Mouse (Mus musculus) ES-CJ7 (cell line): ENCODE data around the gene Ppard.
A peak's percentile ranks its signal among the peaks of the same experiment; 100 is the strongest.

Experiments used
- DNase-seq: peaks from one replicate; pipeline ENCODE4 v3.0.0; 2011; ENCODE audit warnings: low read depth, low spot score

Ppard gene

GRCm38 (mm10) chr17:28223561-28224391 lies 8.7 kb upstream of the Ppard start:
- DNase-seq = peak; percentile 99

DNA sequence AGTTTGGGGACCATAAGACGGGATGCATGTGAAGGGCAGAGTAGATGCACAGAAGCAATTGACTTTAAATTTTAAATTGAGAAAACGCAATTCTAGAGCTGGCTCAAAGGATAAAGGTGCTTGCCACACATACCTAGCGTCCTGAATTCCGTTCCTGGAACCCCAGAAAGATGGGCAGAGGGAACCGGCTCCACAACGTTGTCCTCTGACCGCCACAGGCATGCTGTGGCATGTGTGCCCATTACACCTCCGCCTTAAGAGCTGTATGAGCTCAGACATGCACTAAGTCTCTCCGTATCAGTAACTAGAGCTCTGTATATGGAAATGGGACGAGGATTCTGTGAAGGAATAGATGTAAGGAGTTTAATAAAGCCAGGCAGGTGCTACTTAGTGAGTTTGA lies 7.9 kb upstream of the Ppard start:
- DNase-seq = no peak

DNA sequence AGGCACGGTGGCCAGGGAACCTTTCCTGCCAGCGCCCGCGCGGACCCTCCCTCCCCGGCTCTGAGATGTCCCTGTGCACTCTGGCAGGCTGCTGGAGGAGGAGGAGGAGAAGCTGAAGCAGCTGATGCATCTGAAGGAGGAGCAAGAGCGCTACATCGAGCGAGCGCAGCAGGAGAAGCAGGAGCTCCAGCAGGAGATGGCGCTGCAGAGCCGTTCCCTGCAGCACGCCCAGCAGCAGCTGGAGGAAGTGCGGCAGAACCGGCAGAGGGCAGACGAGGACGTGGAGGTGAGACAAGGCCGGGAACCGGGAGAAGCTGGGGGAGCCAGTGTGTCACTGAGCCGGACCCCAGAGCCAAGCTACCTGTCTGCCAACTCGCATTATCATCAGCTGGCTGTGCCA lies 6.5 kb upstream of the Ppard start:
- DNase-seq = peak; percentile 95

DNA sequence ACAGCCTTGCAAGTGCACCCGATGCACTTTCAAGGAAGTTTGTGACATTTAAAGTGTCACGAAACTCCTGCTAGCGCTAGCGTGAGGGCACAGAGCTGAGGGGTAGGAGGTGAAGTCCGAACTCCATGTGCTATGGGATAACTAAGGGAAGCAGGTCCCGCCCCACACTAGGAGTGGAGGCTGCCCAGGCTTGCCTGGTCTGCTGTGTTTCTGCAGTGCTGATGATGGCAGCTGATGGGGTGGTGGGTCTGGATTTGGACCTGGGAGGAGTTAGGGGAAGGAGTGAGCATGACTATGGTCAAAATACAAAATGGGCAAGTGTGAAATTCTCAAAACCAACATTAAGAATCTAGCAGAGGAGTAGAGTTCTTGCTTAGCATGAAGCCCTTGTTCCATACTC lies 2.0 kb upstream of the Ppard start:
- peak; percentile 43 for DNase-seq

- peak; percentile 83 for DNase-seq
Measured at GRCm38 (mm10) chr17:28231026-28231736, 1.3 kb upstream of the Ppard start.

- DNase-seq = no peak
Measured at GRCm38 (mm10) chr17:28233091-28233731, 711 bp downstream of the Ppard start.

- no peak for DNase-seq
Measured at GRCm38 (mm10) chr17:28234641-28235040, 2.1 kb downstream of the Ppard start.

- no peak for DNase-seq
Measured at GRCm38 (mm10) chr17:28235982-28236635, 3.6 kb downstream of the Ppard start.

GRCm38 (mm10) chr17:28236636-28237015 lies 4.1 kb downstream of the Ppard start:
- DNase-seq = no peak

- DNase-seq = no peak
Measured at GRCm38 (mm10) chr17:28237362-28237761, 4.9 kb downstream of the Ppard start.

- DNase-seq = no peak
Measured at GRCm38 (mm10) chr17:28237874-28238273, 5.4 kb downstream of the Ppard start.

DNA sequence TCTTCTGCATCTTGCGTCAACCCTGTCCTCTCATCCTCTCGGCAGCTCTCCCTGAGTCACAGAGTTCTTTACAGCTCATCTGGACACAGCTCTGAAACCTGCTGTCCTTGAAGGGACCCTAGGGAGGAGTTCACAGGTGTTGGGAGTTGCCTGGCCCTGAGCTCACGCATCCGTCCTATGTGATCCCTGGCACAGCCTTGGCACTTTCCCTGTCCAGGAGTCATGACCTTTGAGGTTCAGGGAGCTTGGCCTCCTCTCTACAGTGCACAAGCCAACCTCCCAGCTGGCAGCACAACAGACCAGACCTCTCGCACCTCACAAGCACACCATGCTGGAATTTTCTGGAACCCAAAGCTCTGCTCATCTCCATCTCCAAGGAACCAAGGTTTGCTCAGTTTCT lies 8.3 kb downstream of the Ppard start:
- no peak for DNase-seq

- DNase-seq = no peak
Measured at GRCm38 (mm10) chr17:28242296-28242695, 9.8 kb downstream of the Ppard start.

DNA sequence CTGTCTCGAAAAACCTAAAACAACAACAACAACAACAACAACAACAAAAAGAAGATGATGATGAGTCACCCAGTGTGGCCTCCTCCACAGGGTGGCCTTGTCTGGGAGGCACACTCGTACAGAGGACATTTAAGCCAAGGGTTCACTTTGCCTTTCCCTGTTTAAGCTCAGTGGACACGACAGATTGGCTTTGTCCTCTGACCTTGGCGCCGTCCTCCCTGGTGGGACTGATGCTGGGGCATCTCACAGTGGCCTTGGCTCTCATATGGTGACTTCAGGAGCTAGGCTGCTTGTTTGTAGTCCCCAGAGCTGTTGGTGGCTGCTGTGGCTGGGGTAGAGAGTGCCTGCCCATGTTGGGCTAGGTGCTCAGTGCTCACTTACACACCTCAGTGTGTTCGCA lies 11.7 kb downstream of the Ppard start:
- no peak for DNase-seq

GRCm38 (mm10) chr17:28244714-28245113 lies 12.2 kb downstream of the Ppard start:
- DNase-seq = no peak

GRCm38 (mm10) chr17:28246640-28247039 lies 14.1 kb downstream of the Ppard start:
- no peak for DNase-seq

DNA sequence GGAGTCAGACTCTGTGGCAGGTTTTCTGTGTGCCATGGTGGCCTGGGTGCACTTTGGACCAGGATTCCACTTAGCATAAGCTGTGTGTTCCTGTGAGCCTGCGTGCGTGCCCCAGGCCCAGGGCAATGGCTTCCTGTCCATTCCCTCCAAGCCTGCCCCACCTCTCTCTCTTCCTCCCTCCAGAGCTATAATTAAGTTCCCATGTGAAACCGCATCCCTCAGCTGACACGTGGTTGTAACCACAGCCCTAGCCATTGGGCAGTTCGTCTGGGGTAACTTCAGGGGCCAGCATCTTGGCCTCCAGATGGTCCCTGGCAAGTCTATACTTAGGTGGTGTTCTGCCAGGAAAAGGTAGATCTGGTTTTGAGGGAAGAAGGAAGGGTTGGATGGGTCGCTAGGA lies 15.1 kb downstream of the Ppard start:
- DNase-seq = no peak

DNA sequence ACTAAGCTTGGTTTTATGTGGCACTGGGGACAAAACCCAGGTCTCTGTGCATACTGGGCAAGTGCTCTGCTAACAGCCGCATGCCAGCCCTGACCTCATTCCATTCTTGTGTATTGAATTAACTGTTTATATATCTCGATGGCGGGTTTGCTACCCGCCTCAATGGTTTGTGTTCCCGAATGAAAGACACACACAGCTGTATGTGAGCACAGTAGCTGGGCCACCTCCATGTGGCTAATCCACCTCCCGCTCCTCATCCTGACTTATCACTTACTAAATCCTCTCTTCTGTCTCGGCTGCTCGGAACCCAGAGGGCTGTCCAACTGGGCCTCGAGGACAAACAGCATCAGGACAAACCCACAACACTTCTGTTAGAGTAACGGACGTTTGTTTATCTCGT lies 16.6 kb downstream of the Ppard start:
- no peak for DNase-seq

- DNase-seq = no peak
Measured at GRCm38 (mm10) chr17:28251579-28252280, 19.2 kb downstream of the Ppard start.

DNA sequence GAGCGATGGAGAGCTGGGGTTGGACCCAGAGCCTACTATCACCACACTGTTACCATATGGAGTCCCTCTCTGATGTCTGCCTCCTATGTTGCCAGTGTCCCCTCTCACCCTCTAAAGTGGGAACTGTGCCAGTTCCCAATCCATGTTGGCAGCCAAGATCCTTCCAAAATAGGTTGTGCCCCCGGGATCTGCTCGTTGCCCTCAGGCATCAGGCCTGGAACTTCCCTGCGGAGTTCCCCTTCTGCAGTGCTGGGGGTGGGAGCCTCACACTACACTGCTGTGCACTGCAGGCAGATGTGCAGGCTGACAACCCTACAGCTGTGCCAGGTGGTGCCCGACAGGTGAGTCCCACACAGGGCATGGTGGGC lies 19.8 kb downstream of the Ppard start:
- no peak for DNase-seq

DNA sequence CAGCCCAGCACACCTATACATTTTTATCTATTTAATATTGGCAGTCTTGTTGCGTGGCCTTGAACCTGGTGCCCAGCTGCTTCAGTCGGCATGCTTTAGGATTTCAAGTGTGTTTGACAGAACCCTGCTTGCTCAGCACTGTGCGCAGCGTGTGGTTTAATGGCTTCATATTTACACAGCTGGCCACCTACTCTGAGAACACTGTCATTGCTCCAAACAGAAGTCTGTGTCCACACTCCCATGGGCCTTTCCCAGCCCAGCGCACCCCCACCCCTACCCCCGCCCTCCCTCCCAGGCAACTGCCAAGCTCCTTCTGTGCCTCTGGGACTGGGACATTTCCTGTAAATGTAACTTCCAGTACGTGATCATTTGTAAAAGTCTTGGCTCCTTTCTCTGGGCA lies 20.7 kb downstream of the Ppard start:
- no peak for DNase-seq

- no peak for DNase-seq
Measured at GRCm38 (mm10) chr17:28254804-28255203, 22.3 kb downstream of the Ppard start.
